Mouse (Mus musculus) lung, adult 2 months (tissue): ENCODE data around the gene Ighmbp2.
"Not testable (repeated sequence)": the region's sequence is repeated elsewhere in the genome, so short reads cannot be mapped to it uniquely, and the experiment has no call there.

Source experiments
- CTCF ChIP-seq: fragments of 200-500 bp; IDR thresholded peaks from 2 replicates; pipeline ENCODE4 v1.5.1; 2011; ENCODE audit warnings: mild to moderate bottlenecking, low read length, control low read depth; ENCODE audit not compliant: insufficient read depth
- POLR2A ChIP-seq: fragments of 200-500 bp; IDR thresholded peaks from 2 replicates; pipeline ENCODE4 v1.6.1; 2011; ENCODE audit warnings: low read depth, mild to moderate bottlenecking, control low read depth, low read length, borderline replicate concordance; ENCODE audit errors: extremely low read depth

DNA sequence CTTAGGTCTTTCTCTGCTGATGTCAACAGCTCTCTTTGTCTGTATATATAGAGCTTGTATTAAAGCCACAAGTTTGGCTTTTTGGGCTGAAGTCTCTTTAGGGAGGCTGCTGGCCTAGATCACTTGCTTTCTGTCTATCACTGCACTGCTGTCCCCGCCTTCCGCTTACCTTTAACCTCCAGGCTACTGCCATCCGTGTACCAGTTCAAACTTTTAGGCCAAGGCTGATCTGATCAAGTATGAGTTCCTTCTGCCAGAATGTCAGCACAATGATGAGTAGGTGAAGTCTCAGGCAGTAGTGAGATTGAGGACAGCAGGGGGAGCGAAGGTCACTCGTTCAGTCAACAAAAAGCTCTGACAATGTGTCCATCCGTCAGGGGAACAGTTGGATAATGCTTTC is 57.6 kb downstream of the Ighmbp2 start:
- TF ChIP-seq POLR2A, CTCF: not testable (repeated sequence)
